Mouse (Mus musculus) forebrain, postnatal 0 days (tissue): Measurements from ENCODE around the gene Olfr835. TPM values are rescaled to one million over a fixed set of nuclear protein-coding genes. Genes with fewer than 3 reads are reported as not detected.

ENCODE experiments used
- ATAC-seq: fragments of 200-750 bp; cut with Nextera tagmentation; 2 replicates; pipeline ENCODE4 v1.8.0; 2017; ENCODE audit warnings: mild to moderate bottlenecking, moderate library complexity
- DNase-seq: peaks from one replicate; pipeline ENCODE4 v3.0.0-alpha.2; 2015
- H3K27ac ChIP-seq: fragments of 300-500 bp; sonication (generic); 2 replicates; pipeline ENCODE4 v1.5.1; 2014; ENCODE audit warnings: low read depth, mild to moderate bottlenecking, antibody characterized with exemption, low read length, moderate library complexity, mixed read lengths
- H3K27me3 ChIP-seq: fragments of 300-500 bp; sonication (generic); 2 replicates; pipeline ENCODE4 v1.6.1; 2014; ENCODE audit warnings: mild to moderate bottlenecking, low read length, mixed read lengths; ENCODE audit not compliant: insufficient read depth
- H3K36me3 ChIP-seq: fragments of 300-500 bp; sonication (generic); 2 replicates; pipeline ENCODE4 v1.6.1; 2014; ENCODE audit warnings: mild to moderate bottlenecking, moderate library complexity; ENCODE audit not compliant: insufficient read depth
- H3K4me1 ChIP-seq: fragments of 300-500 bp; sonication (generic); 2 replicates; pipeline ENCODE4 v1.6.1; 2014; ENCODE audit warnings: antibody characterized with exemption; ENCODE audit not compliant: insufficient read depth
- H3K4me2 ChIP-seq: fragments of 300-500 bp; sonication (generic); 2 replicates; pipeline ENCODE4 v1.6.1; 2014; ENCODE audit warnings: low read depth, mild to moderate bottlenecking, moderate library complexity
- H3K4me3 ChIP-seq: fragments of 300-500 bp; sonication (generic); 2 replicates; pipeline ENCODE4 v1.5.1; 2014; ENCODE audit warnings: low read depth, low read length, mixed read lengths
- H3K9ac ChIP-seq: fragments of 300-500 bp; sonication (generic); 2 replicates; pipeline ENCODE4 v1.6.1; 2014; ENCODE audit warnings: mild to moderate bottlenecking
- H3K9me3 ChIP-seq: fragments of 300-500 bp; sonication (generic); 2 replicates; pipeline ENCODE4 v1.6.1; 2016; ENCODE audit warnings: low read length
- CTCF ChIP-seq: sonication (generic); IDR thresholded peaks from 2 replicates; pipeline ENCODE4 v1.5.1; 2016; ENCODE audit warnings: antibody characterized with exemption, control low read depth, low read depth
- WGBS: fragments of 180-500 bp; shearing (Covaris S2); extraction: QIAGEN DNeasy Blood & Tissue Kit; methylation state at CpG from one replicate; pipeline ENCODE4 v1.1.7; 2014; 5-methylcytosine and 5-hydroxymethylcytosine counted together
- polyA plus RNA-seq: library from polyadenylated mRNA; unstranded; fragments of >200 nt; fragmentation: Nextera tagmentation; extraction: Ambion mirVana; gene quantifications from 2 replicates; pipeline ENCODE4 v1.2.1, GENCODE M21; 2015
- total RNA-seq: library from RNA; depleted of rRNA; stranded (reverse); fragments of >200 nt; gene quantifications from 2 replicates; pipeline ENCODE4 v1.2.3, GENCODE M21; 2014; rRNA removed

Gene Olfr835
- total RNA-seq: not detected in 2 replicates
- polyA plus RNA-seq: not detected in 2 replicates

- no peaks in the 10 kb centered on the region for H3K9me3 ChIP-seq
- 59% methylated on average over 1 of the region's 1 CpGs for WGBS
- H3K27me3 ChIP-seq: no peaks in the 10 kb centered on the region
- H3K9ac ChIP-seq: no peak within 1 kb of the TSS
- no peak for TF ChIP-seq CTCF
- DNase-seq (no peak), ATAC-seq (no peak)
- no peaks in the 10 kb centered on the region for H3K4me1 ChIP-seq
- H3K36me3 ChIP-seq: no peaks in the 10 kb centered on the region
- no peak within 1 kb of the TSS for H3K4me3 ChIP-seq
- no peak within 1 kb of the TSS for H3K27ac ChIP-seq
- H3K4me2 ChIP-seq: no peak within 1 kb of the TSS
Measured at GRCm38 (mm10) chr9:19032435-19032834, at the start of gene Olfr835. Gene Olfr835 (plus strand): TSS chr9:19032735.

GRCm38 (mm10) chr9:18987690-18988089 is 44.8 kb upstream of the Olfr835 start, which contains the start of gene Olfr834:
Gene Olfr834 (plus strand): TSS chr9:18987990.
- no peak for ATAC-seq
- WGBS: 84% methylated on average over 3 of the region's 3 CpGs
- no peak for DNase-seq

DNA sequence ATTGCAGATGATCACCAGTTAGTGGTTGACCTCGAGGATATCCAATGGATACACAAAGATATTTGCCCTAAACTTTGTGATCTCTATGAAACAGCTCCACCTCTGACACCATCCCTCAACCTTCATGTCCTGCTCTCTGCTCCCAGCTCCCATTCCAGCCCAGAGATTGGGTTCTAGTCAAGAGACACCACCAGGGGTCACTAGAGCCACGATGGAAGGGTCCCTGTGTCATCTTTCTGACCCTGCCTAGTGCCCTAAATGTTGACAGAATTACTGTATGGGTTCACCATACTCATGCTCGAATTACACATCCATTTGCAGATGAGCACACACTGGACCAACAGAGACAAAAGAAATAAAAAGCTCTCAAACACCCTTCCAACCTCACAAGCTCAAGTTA is 52.5 kb downstream of the Olfr835 start:
- ATAC-seq (no peak), DNase-seq (no peak)
- 22% methylated on average over 3 of the region's 3 CpGs for WGBS
- Histone ChIP-seq H3K9me3 (peaks cover 14% of the 10 kb centered on the region; the same call in 1 of the 2 replicates), H3K4me1 (no peaks in the 10 kb centered on the region), H3K27me3 (no peaks in the 10 kb centered on the region), H3K4me2 (no peak overlapping the region), H3K36me3 (no peaks in the 10 kb centered on the region), H3K4me3 (no peak overlapping the region), H3K9ac (no peak overlapping the region), H3K27ac (no peak overlapping the region)
- TF ChIP-seq CTCF: no peak

More at GRCm38 (mm10) chr9:18987690-18988089, 44.8 kb upstream of the Olfr835 start, which contains the start of gene Olfr834:
- TF ChIP-seq CTCF: no peak
- no peaks in the 10 kb centered on the region for H3K27me3 ChIP-seq
- H3K27ac ChIP-seq: no peak within 1 kb of the TSS
- H3K4me1 ChIP-seq: no peaks in the 10 kb centered on the region
- no peak within 1 kb of the TSS for H3K4me3 ChIP-seq
- H3K9me3 ChIP-seq: no peaks in the 10 kb centered on the region
- H3K9ac ChIP-seq: no peak within 1 kb of the TSS
- no peaks in the 10 kb centered on the region for H3K36me3 ChIP-seq
- no peak within 1 kb of the TSS for H3K4me2 ChIP-seq

Other genes starting within 250 kb of the Olfr835 start
- gene Olfr828, start 213.2 kb upstream of the Olfr835 start, total RNA-seq: not detected in 2 replicates
- gene Olfr828, start 213.2 kb upstream of the Olfr835 start, polyA plus RNA-seq: not detected in 2 replicates
- not detected in 2 replicates for gene Olfr829, start 177.8 kb upstream of the Olfr835 start, total RNA-seq
- not detected in 2 replicates for gene Olfr829, start 177.8 kb upstream of the Olfr835 start, polyA plus RNA-seq
- gene Olfr830, start 158.0 kb upstream of the Olfr835 start, total RNA-seq: not detected in 2 replicates
- not detected in 2 replicates for gene Olfr830, start 158.0 kb upstream of the Olfr835 start, polyA plus RNA-seq
- not detected in 2 replicates for gene Olfr832, start 95.6 kb upstream of the Olfr835 start, total RNA-seq
- gene Olfr832, start 95.6 kb upstream of the Olfr835 start, polyA plus RNA-seq: not detected in 2 replicates
- not detected in 2 replicates for gene Olfr834, start 44.7 kb upstream of the Olfr835 start, total RNA-seq
- gene Olfr834, start 44.7 kb upstream of the Olfr835 start, polyA plus RNA-seq: not detected in 2 replicates
- gene Olfr836, start 87.6 kb downstream of the Olfr835 start, total RNA-seq: not detected in 2 replicates
- gene Olfr836, start 87.6 kb downstream of the Olfr835 start, polyA plus RNA-seq: not detected in 2 replicates
- gene Olfr837, start 103.6 kb downstream of the Olfr835 start, total RNA-seq: not detected in 2 replicates
- not detected in 2 replicates for gene Olfr837, start 103.6 kb downstream of the Olfr835 start, polyA plus RNA-seq
- gene Olfr839-ps1, start 144.6 kb downstream of the Olfr835 start, total RNA-seq: not detected in 2 replicates
- gene Olfr839-ps1, start 144.6 kb downstream of the Olfr835 start, polyA plus RNA-seq: not detected in 2 replicates
- gene Olfr843, start 219.3 kb downstream of the Olfr835 start, total RNA-seq: not detected in 2 replicates
- gene Olfr843, start 219.3 kb downstream of the Olfr835 start, polyA plus RNA-seq: not detected in 2 replicates